Mouse (Mus musculus) erythroblast, embryonic 14.5 days (primary cell): ENCODE data around the gene Zfp764. TPM values are rescaled to one million over a fixed set of nuclear protein-coding genes. Genes with fewer than 3 reads are reported as not detected.
"Not testable (repeated sequence)": the region's sequence is repeated elsewhere in the genome, so short reads cannot be mapped to it uniquely, and the experiment has no call there.

ENCODE experiments used
- H3K27me3 ChIP-seq: 2 replicates; pipeline ENCODE4 v1.6.1; 2012; ENCODE audit warnings: inconsistent platforms; ENCODE audit not compliant: control insufficient read depth
- H3K36me3 ChIP-seq: 2 replicates; pipeline ENCODE4 v1.6.1; 2012; ENCODE audit warnings: mild to moderate bottlenecking, inconsistent platforms; ENCODE audit not compliant: control insufficient read depth
- H3K4me1 ChIP-seq: 2 replicates; pipeline ENCODE4 v1.6.1; 2012; ENCODE audit warnings: inconsistent platforms; ENCODE audit not compliant: control insufficient read depth
- H3K4me3 ChIP-seq: replicated peaks from 2 replicates; pipeline ENCODE3; 2012; ENCODE audit warnings: moderate library complexity, mild to moderate bottlenecking, inconsistent platforms
- H3K9me3 ChIP-seq: 2 replicates; pipeline ENCODE4 v1.6.1; 2012; ENCODE audit warnings: low read length, inconsistent platforms, mixed read lengths; ENCODE audit not compliant: control insufficient read depth
- GATA1 ChIP-seq: IDR thresholded peaks from 2 replicates; pipeline ENCODE4 v1.6.1; 2012; ENCODE audit warnings: low read length, inconsistent platforms, mixed read lengths
- TAL1 ChIP-seq: IDR thresholded peaks from 3 replicates; pipeline ENCODE4 v1.6.1; 2012; ENCODE audit warnings: low read length, inconsistent platforms, mixed read lengths
- polyA plus RNA-seq: library from polyadenylated mRNA; stranded (reverse); fragments of >175 nt; gene quantifications from 2 replicates; pipeline ENCODE4 v1.2.3, GENCODE M21; 2012

Zfp764 gene
- 0.04 TPM in 1 of 2 replicates, not detected in the other for polyA plus RNA-seq

GRCm38 (mm10) chr7:127406002-127406987 lies at the start of gene Zfp764:
TSS of gene Zfp764 (minus strand) at chr7:127406822.
- not testable (repeated sequence) for H3K27me3 ChIP-seq

GRCm38 (mm10) chr7:127454905-127455304 lies 48.3 kb upstream of the Zfp764 start:
- no peak for TF ChIP-seq TAL1
- TF ChIP-seq GATA1, result no peak
- Histone ChIP-seq H3K27me3 (no peaks in the 10 kb centered on the region), H3K4me1 (peaks cover 52% of the 10 kb centered on the region), H3K9me3 (peaks cover 10% of the 10 kb centered on the region), H3K36me3 (peaks cover 78% of the 10 kb centered on the region), H3K4me3 (no peak overlapping the region)

More at GRCm38 (mm10) chr7:127406002-127406987, at the start of gene Zfp764:
- Histone ChIP-seq H3K4me1 (peaks cover 15% of the 10 kb centered on the region), H3K4me3 (peak within 1 kb of the TSS; percentile 62)
- H3K9me3 ChIP-seq, H3K36me3 ChIP-seq: not testable (repeated sequence)

GRCm38 (mm10) chr7:127453056-127453455 lies 46.4 kb upstream of the Zfp764 start:
- Histone ChIP-seq H3K4me3 (no peak overlapping the region), H3K9me3 (peaks cover 10% of the 10 kb centered on the region), H3K27me3 (no peaks in the 10 kb centered on the region), H3K4me1 (peaks cover 48% of the 10 kb centered on the region), H3K36me3 (peaks cover 64% of the 10 kb centered on the region)
- TF ChIP-seq TAL1, result no peak
- TF ChIP-seq GATA1, result no peak

- Histone ChIP-seq H3K4me3 (peak overlapping the region; percentile 82), H3K9me3 (no peaks in the 10 kb centered on the region), H3K36me3 (peaks cover 62% of the 10 kb centered on the region), H3K27me3 (no peaks in the 10 kb centered on the region), H3K4me1 (peaks cover 59% of the 10 kb centered on the region)
- TF ChIP-seq GATA1 (no peak), TAL1 (no peak)
These were observed 43.3 kb upstream of the Zfp764 start for GRCm38 (mm10) chr7:127449966-127450365.

GRCm38 (mm10) chr7:127448521-127449300 lies 42.1 kb upstream of the Zfp764 start, which contains the start of gene Zfp689:
TSS of gene Zfp689 (minus strand) at chr7:127449158.
- H3K27me3 ChIP-seq, result no peaks in the 10 kb centered on the region; the same call in 1 of the 2 replicates
- TF ChIP-seq TAL1, result no peak
- no peak; the same call in 1 of the 2 replicates for TF ChIP-seq GATA1
- peaks cover 57% of the 10 kb centered on the region for H3K4me1 ChIP-seq

GRCm38 (mm10) chr7:127443976-127444375 lies 37.4 kb upstream of the Zfp764 start:
- no peak for TF ChIP-seq GATA1
- no peak for TF ChIP-seq TAL1
- Histone ChIP-seq H3K4me1 (peaks cover 22% of the 10 kb centered on the region), H3K4me3 (no peak overlapping the region), H3K9me3 (peaks cover 5% of the 10 kb centered on the region), H3K27me3 (no peaks in the 10 kb centered on the region; the same call in 1 of the 2 replicates), H3K36me3 (peaks cover 51% of the 10 kb centered on the region)

More at GRCm38 (mm10) chr7:127448521-127449300, 42.1 kb upstream of the Zfp764 start, which contains the start of gene Zfp689:
- Histone ChIP-seq H3K9me3 (peaks cover 5% of the 10 kb centered on the region), H3K36me3 (peaks cover 66% of the 10 kb centered on the region), H3K4me3 (peak within 1 kb of the TSS; percentile 82)

- no peaks in the 10 kb centered on the region for H3K4me1 ChIP-seq
- H3K9me3 ChIP-seq, result peaks cover 18% of the 10 kb centered on the region
- peaks cover 1% of the 10 kb centered on the region for H3K27me3 ChIP-seq
- no peak overlapping the region for H3K4me3 ChIP-seq
- TF ChIP-seq TAL1 (no peak), GATA1 (no peak)
- H3K36me3 ChIP-seq, result peaks cover 6% of the 10 kb centered on the region
These were observed 31.1 kb upstream of the Zfp764 start for GRCm38 (mm10) chr7:127437724-127438123.

- no peak overlapping the region for H3K4me3 ChIP-seq
- H3K4me1 ChIP-seq, result no peaks in the 10 kb centered on the region
- no peak for TF ChIP-seq GATA1
- no peak for TF ChIP-seq TAL1
- H3K36me3 ChIP-seq, result no peaks in the 10 kb centered on the region
- peaks cover 18% of the 10 kb centered on the region for H3K9me3 ChIP-seq
- peaks cover 12% of the 10 kb centered on the region for H3K27me3 ChIP-seq
These were observed 28.6 kb upstream of the Zfp764 start for GRCm38 (mm10) chr7:127435206-127435605.
